Mouse (Mus musculus): ENCODE measurements around the gene Mapk12.

The Mapk12 gene

DNA sequence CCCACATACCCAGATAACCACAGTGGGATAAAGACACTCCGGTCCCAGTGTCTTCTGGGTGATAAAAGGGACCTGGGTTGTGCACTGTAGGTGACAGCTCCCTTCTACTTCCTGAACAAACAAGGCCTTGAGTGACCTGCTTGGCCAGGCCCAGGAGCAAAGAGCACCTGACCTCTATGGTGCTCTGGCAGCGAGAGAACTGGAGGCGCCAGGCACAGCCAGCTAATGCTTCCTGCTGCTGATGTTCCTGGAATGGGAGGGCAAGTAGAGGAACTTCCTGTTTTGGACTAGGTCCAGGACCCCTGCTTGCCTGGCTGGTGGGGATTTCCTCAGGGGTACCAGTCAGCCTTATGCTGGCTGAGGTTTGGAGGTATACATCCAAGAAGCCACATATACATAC lies 29.6 kb upstream of the Mapk12 start:
- peak; percentile 70 for DNase-seq (ENCODE audit: low spot score)

- DNase-seq (ENCODE audit: low spot score), result peak; percentile 93
Observed at GRCm38 (mm10) chr15:89169431-89169830, 28.9 kb upstream of the Mapk12 start.

DNA sequence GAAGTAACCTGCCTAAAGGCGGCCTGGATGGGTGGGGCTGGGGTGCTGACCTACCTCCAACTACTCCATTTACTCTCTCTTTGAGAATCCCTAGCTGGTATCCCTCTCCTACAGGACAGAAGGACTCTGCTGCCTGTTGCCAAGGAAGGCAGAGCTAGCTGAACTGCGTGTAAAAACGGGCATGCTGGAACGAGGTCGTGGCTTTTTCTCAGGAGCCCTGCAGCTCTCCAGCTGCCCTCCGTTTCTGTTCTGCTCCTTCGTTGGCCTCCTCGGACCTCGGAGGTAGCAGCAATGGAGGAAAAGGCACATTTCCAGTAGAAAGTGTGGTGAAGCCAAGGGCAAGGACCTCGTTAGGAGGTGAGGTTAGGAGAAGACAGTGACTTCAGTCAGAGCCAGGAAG lies 28.4 kb upstream of the Mapk12 start:
- DNase-seq (ENCODE audit: low spot score), result no peak

DNA sequence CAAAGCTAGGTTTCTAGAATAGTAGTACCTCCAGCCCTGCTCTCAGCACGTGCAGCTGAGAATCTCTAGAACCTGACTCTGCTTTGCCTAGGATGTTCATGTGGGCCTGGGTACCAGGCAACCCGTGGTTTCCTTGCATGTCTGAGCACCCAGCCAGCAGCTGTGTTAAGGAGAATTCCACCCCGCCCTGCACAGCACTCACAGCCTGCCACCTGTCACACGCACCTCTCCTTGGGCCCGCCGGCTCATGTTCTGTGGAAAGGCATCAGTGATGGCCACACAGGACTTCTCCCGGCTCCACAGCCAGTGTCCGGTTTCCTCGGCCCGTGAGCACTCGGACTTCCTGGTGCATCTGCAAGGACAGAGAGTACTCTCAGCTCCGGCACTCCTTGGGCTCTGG lies 25.0 kb upstream of the Mapk12 start:
- DNase-seq (ENCODE audit: low spot score), result no peak

GRCm38 (mm10) chr15:89161397-89161796 lies 20.9 kb upstream of the Mapk12 start:
- DNase-seq (ENCODE audit: low spot score), result peak; percentile 71

- no peak for DNase-seq (ENCODE audit: low spot score)
Observed at GRCm38 (mm10) chr15:89158516-89158915, 18.0 kb upstream of the Mapk12 start.

- DNase-seq (ENCODE audit: low spot score), result peak; percentile 80
Observed at GRCm38 (mm10) chr15:89157954-89158353, 17.5 kb upstream of the Mapk12 start.

- no peak for DNase-seq (ENCODE audit: low spot score)
Observed at GRCm38 (mm10) chr15:89152312-89152711, 11.8 kb upstream of the Mapk12 start.

DNA sequence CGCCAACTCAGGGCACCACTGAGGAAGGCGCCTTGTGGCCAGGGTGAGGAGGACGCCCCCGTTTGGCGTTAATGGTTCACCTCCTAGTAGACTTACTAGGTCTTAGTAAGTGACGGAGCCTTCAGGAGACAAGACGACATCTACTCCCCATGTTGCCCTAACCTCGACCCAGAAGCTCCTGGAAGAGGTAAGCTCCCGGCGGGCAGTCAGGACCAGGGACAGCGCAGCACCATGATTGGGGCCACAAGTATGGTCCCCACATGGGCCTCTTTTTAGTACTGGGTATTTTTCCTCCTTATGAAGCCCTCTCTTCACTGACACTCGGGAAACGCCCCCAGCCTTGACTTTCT lies 9.5 kb upstream of the Mapk12 start:
- no peak for DNase-seq (ENCODE audit: low spot score)

DNA sequence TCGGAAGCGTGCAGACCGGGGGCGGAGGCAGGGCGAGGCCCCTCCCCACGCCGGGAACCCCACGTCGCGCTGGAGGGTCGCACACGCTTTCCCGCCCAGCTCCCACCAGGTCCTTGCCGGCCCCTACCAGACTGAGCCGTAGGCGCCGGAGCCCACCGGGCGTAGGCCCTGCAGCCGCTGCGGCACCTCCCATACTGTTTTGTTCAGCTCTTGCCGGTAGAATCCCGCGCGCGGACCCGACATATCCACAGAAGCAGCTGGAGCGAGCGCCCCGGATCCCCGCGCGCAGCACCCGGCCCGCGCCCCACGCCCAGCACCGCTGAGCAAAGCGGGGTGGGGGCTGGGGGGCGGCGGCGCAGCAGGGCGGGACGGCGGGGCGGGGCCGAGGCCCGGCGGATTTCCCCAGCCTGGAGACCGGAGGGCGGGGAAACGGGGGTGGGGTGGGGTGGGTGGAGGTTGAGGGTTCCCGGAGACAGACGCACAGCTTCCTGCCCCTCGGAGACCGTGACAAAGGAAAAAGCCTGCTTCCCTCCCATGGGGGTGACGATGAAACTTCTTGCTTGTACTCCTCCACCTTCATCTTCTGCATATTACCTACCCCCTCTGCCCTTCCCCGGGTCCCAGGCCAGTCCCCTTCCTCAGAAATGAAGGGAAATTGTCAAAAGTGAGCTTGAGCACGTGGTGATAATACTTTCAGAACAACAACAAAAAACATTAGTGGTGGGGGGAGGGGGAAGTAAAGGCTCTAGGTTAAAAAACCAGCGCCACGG lies 9.0 kb upstream of the Mapk12 start, which contains the start of gene Mapk11:
Mapk11 (minus strand) TSS at position 358 of the 770 bp plus-strand sequence.
- peak; percentile 47 for DNase-seq (ENCODE audit: low spot score)

DNA sequence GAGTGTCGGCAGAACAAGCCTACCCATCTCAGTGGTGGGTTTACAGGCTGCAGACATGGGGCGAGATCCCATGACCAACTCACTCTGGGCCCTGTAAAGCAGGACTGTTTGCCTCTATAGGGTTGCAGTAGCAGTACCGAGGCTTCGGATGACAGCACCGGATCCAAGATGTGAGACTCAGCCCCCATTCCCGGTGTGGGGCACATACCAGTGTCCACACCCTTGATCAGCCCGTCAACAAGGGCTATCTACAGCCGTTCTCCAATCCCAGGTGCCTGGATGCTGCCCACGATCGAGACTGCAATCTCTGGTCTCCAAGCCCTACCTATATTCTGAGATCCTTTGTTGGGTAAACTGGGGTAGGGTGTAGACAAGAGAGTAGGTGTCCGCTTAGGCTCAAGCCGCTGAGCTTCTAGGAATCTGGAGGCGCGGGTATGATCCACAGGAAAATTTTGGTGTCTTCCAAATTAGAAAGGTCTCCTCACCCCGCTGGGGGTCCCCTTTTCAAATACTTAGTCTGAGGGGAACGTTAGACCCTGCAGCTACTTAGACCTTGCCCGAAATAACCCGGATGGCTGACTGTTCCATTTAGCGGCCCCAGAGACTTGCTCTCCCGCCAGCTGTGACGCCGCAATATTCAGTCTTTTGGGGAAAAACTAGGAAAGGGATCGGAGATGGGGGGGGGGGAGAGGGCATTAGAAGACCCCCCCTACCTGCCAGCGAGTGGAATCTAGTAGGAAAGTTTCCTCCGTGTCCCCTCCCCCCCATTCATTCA lies 8.2 kb upstream of the Mapk12 start:
- DNase-seq (ENCODE audit: low spot score), result no peak

- DNase-seq (ENCODE audit: low spot score), result no peak
Observed at GRCm38 (mm10) chr15:89147895-89148294, 7.4 kb upstream of the Mapk12 start.

- no peak for DNase-seq (ENCODE audit: low spot score)
Observed at GRCm38 (mm10) chr15:89147456-89147855, 7.0 kb upstream of the Mapk12 start.

DNA sequence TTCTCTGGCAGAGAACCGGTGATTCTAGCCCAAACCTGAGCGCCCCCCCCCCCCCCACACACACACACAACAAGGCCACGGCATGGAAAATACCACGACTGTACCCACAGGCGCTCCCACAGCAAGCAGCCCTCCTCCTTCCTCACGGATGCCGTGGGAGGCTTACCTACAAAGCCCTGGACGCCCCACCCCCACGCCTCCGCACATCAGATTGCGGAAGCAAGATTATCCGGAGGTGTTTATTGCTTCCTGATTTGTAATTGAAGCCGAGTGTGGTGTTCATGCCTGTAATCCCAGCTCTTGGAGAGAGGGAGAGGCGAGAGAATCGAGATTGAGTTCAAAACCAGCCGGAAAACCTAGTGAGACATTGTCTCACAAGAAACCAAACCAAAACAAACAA lies 6.5 kb upstream of the Mapk12 start:
- peak; percentile 54 for DNase-seq (ENCODE audit: low spot score)

GRCm38 (mm10) chr15:89146537-89146936 lies 6.0 kb upstream of the Mapk12 start:
- DNase-seq (ENCODE audit: low spot score), result peak; percentile 52

DNA sequence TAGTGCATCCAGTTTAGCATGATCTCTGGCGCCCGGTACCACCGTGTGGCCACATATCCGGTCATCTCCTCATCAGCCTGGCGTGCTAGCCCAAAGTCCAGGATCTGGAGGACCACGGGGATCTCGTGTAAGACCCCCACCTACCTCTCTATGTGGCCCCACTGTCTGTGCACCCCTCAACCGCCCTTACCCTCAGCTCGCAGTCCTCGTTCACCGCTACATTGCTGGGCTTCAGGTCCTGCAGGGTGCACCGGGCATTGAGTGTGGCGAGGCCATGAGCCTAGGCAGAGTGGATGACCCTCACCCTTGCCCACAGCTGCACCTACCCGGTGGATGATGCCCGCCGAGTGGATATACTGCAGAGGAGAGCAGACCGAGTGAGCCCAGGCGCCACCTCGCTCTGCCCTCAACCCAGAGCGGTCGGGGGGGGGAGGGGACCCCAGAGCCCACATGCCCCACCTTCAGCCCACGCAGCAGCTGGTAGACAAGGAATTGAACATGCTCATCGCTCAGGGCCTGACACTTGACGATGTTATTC lies 5.4 kb upstream of the Mapk12 start:
- DNase-seq (ENCODE audit: low spot score), result no peak

- DNase-seq (ENCODE audit: low spot score), result no peak
Observed at GRCm38 (mm10) chr15:89144965-89145364, 4.5 kb upstream of the Mapk12 start.

GRCm38 (mm10) chr15:89143134-89143533 lies 2.6 kb upstream of the Mapk12 start:
- no peak for DNase-seq (ENCODE audit: low spot score)

GRCm38 (mm10) chr15:89141905-89142304 lies 1.4 kb upstream of the Mapk12 start:
- DNase-seq (ENCODE audit: low spot score), result no peak

DNA sequence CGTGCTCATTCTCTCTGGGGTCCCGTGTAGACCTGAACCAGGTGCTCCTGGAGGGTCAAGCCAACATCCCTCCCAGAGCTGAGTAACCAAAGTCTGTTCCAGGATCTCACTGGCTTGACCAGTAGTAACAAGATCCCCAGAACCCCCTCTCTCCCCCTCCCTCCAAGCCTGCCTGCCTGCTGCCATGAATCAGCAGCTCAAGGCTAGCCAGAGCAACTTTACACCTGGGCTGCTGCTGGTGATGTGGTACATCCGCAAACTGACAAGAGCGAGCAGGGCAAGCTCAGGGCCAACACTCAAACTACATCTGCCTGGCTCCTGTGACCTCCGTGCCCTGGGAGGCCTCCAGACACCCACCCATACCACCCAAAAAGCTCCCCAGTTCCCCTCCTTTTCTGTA lies 940 bp upstream of the Mapk12 start:
- no peak for DNase-seq (ENCODE audit: low spot score)

DNA sequence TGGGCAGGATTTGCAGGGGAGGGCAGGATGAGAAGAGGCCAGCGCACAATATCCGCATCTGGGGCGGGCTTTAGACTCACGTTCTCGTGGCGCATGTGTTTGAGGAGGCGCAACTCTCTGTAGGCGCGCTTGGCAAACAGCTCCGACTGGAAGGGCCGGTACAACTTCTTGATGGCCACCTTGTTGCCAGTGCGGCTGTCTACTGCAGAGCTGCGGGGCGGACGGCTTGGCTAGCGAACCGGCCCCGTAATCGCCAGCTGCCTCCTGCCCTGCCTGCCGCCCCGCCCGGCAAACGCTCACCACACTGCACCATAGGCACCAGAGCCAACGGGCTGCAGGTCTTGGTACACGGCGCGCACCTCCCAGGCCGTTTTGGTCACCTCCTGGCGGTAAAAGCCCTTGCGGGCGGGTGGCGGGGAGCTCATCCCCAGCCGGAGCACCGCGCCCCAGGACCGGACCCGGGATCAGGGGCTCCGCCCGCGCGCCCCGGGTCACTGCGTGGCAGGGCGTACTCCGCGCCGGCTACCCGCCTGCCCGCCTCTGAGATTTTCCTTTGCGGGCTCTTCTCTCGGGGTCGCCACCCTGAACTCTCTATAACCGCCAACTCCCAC lies 350 bp downstream of the Mapk12 start:
- DNase-seq (ENCODE audit: low spot score), result peak; percentile 70

DNA sequence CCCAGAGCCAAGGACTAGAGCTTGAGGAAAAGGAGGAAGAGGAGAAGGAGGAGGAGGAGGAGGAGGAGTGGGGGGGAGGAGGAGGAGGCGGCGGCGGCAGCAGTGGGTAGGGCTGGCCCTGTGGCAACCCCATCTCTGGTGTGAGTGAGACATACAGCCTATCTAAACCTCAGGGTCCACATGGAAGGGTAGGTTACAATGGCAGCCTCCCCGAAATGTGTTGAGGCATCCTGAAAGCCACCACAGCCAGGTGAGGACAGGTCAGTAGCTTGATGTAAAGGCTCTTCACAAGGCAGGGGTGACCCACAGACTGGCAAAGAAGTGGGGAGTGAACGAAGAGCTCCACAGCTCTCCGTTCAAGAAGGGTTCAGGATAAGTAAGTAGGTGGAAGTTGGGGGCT lies 2.0 kb downstream of the Mapk12 start:
- no peak for DNase-seq (ENCODE audit: low spot score)

DNA sequence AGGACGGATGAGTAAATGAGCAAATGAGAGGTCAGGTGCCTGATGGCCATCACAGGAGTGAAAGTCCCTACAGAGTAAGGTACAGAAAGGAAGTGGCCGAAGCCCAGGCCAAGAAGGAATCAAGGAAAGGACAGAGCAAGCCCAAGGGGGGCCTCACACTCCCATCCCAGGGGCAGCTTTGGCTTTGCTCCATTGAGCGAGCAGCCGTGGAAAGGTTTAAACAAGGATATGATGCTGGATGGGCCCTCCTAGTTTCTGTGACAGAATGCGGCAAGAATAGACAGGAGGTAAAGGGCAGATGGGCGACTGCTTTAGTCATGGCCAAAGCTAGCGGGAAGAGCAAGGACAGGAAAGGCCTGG lies 2.5 kb downstream of the Mapk12 start:
- DNase-seq (ENCODE audit: low spot score), result no peak
